In genomic region chr17:27528767-27529166, GRCm38 (mm10) we compare ENCODE assay signal across 20 mouse cellular contexts. TPM values are rescaled to one million over a fixed set of nuclear protein-coding genes. Genes with fewer than 3 reads are reported as not detected.
DNase-seq lines count a peak whose midpoint lies in the region; ATAC-seq lines count a peak whose summit lies in the region.
"Had no signal": no experiment of that assay in that cellular context is flagged by ENCODE, and none has a peak within 500 bp of the region (broad histone marks: within the 10 kb centered on the region; RNA-seq: fewer than 3 reads in every experiment).

No protein-coding gene starts in this region.

- DNase-seq in forebrain, embryonic 10.5 days (ENCODE audit: extremely low spot score, low spot score) = no peak
- DNase-seq in adipocyte (ENCODE audit: low spot score) = peak; percentile 44
- DNase-seq in adrenal gland, postnatal 10 days = peak; percentile 76
- DNase-seq in embryonic facial prominence, embryonic 10.5 days (ENCODE audit: low spot score) = no peak
- DNase-seq in thymus, postnatal 36 days = no peak
- DNase-seq in thymus, postnatal 0 days (ENCODE audit: low spot score) = no peak
- no peak for DNase-seq in left cerebral cortex, postnatal 4 days
- DNase-seq: cerebellum, adult 11 months; cerebellum, adult 9-10 months; cerebellum, postnatal 25 days; gastrocnemius, postnatal 14 days; heart, adult 2 months; heart, postnatal 14 days had no signal

- H3K27me3 ChIP-seq in forebrain, embryonic 10.5 days (ENCODE audit: poor library complexity, severe bottlenecking) = no peaks in the 10 kb centered on the region
- no peaks in the 10 kb centered on the region for H3K27me3 ChIP-seq in forebrain, embryonic 15.5 days
- H3K27me3 ChIP-seq in embryonic facial prominence, embryonic 10.5 days (replicated peaks; ENCODE audit: low read depth, poor library complexity, severe bottlenecking) = no peaks in the 10 kb centered on the region
- H3K27me3 ChIP-seq: heart, embryonic 15.5 days; intestine, embryonic 15.5 days had no signal

- H3K4me3 ChIP-seq in forebrain, embryonic 10.5 days = no peak overlapping the region
- no peak overlapping the region for H3K4me3 ChIP-seq in forebrain, embryonic 15.5 days
- H3K4me3 ChIP-seq in embryonic facial prominence, embryonic 10.5 days = peak overlapping the region; percentile 0; the same call in 1 of the 2 replicates
- H3K4me3 ChIP-seq: heart, adult 2 months; heart, embryonic 15.5 days; intestine, embryonic 15.5 days had no signal

- no peaks in the 10 kb centered on the region; the same call in 1 of the 2 replicates for H3K9me3 ChIP-seq in forebrain, embryonic 10.5 days
- H3K9me3 ChIP-seq in forebrain, embryonic 15.5 days = no peaks in the 10 kb centered on the region
- no peaks in the 10 kb centered on the region for H3K9me3 ChIP-seq in embryonic facial prominence, embryonic 10.5 days
- H3K9me3 ChIP-seq: heart, embryonic 15.5 days; intestine, embryonic 15.5 days had no signal

- intact Hi-C loops in left cerebral cortex, postnatal 4 days (cut with DNase I) = no loop called here

- no peak overlapping the region for H3K9ac ChIP-seq in forebrain, embryonic 15.5 days (replicated peaks)
- H3K9ac ChIP-seq: heart, embryonic 15.5 days; hindbrain, embryonic 14.5 days; intestine, embryonic 15.5 days had no signal

- WGBS in forebrain, embryonic 10.5 days = 67% methylated on average over 5 of the region's 5 CpGs
- WGBS in forebrain, embryonic 15.5 days = 81% methylated on average over 5 of the region's 5 CpGs
- WGBS in embryonic facial prominence, embryonic 10.5 days = 42% methylated on average over 5 of the region's 5 CpGs

- H3K27ac ChIP-seq in forebrain, embryonic 10.5 days = 0 out of 2 replicates have a peak overlapping the region, but pooled peaks have one; percentile 6
- H3K27ac ChIP-seq in forebrain, embryonic 15.5 days (replicated peaks) = no peak overlapping the region
- no peak overlapping the region for H3K27ac ChIP-seq in embryonic facial prominence, embryonic 10.5 days (replicated peaks)
- H3K27ac ChIP-seq: heart, adult 2 months; heart, embryonic 15.5 days; hindbrain, embryonic 14.5 days; intestine, embryonic 15.5 days had no signal

- H3K4me2 ChIP-seq in forebrain, embryonic 15.5 days (replicated peaks) = no peak overlapping the region
- H3K4me2 ChIP-seq: heart, embryonic 11.5 days; heart, embryonic 15.5 days; hindbrain, embryonic 14.5 days; intestine, embryonic 15.5 days had no signal

- peaks cover 13% of the 10 kb centered on the region for H3K4me1 ChIP-seq in forebrain, embryonic 10.5 days
- no peaks in the 10 kb centered on the region for H3K4me1 ChIP-seq in forebrain, embryonic 15.5 days
- H3K4me1 ChIP-seq in embryonic facial prominence, embryonic 10.5 days = peaks cover 14% of the 10 kb centered on the region
- H3K4me1 ChIP-seq: heart, embryonic 15.5 days; intestine, embryonic 15.5 days had no signal

- H3K36me3 ChIP-seq in forebrain, embryonic 10.5 days (replicated peaks) = no peaks in the 10 kb centered on the region
- H3K36me3 ChIP-seq in forebrain, embryonic 15.5 days = no peaks in the 10 kb centered on the region
- H3K36me3 ChIP-seq in embryonic facial prominence, embryonic 10.5 days (replicated peaks) = no peaks in the 10 kb centered on the region
- H3K36me3 ChIP-seq: heart, embryonic 15.5 days; intestine, embryonic 15.5 days had no signal

- ATAC-seq in forebrain, embryonic 15.5 days (replicated peaks) = no peak
- ATAC-seq: forebrain, embryonic 14.5 days; intestine, embryonic 15.5 days had no signal

RNA-seq across cellular contexts. Expression of gene Grm4, which starts 7.6 kb away (rescaled TPM):
- 0.61 and 0.73 TPM in 2 replicates for polyA plus RNA-seq in forebrain, embryonic 10.5 days (2016; fragmentation: Nextera tagmentation; extraction: Ambion mirVana)
- polyA plus RNA-seq in forebrain, embryonic 15.5 days (2015; fragmentation: Nextera tagmentation; extraction: Ambion mirVana) = 2.4 and 3.0 TPM in 2 replicates
- 1 to 10 TPM; 1.9 to 3.5 TPM for total RNA-seq in adrenal gland, postnatal 10 days (2021)
- 0.96 and 1.3 TPM in 2 replicates for polyA plus RNA-seq in embryonic facial prominence, embryonic 10.5 days (2016; fragmentation: Nextera tagmentation; extraction: Ambion mirVana)
- 0.69 and 0.78 TPM in 2 replicates for polyA plus RNA-seq in thymus, postnatal 0 days (2015; fragmentation: Nextera tagmentation; extraction: Ambion mirVana)
- total RNA-seq in left cerebral cortex, postnatal 4 days (2021) = 10 to 100 TPM; 14.4 to 18.2 TPM
- total RNA-seq: gastrocnemius, postnatal 14 days; hematopoietic stem cell, adult 5-6 weeks had no signal

RNA-seq across cellular contexts. Expression of gene Hmga1, which starts 27.5 kb away (rescaled TPM):
- 821 and 911 TPM in 2 replicates for polyA plus RNA-seq in forebrain, embryonic 10.5 days (2016; fragmentation: Nextera tagmentation; extraction: Ambion mirVana)
- 106 and 121 TPM in 2 replicates for polyA plus RNA-seq in forebrain, embryonic 15.5 days (2015; fragmentation: Nextera tagmentation; extraction: Ambion mirVana)
- total RNA-seq in adrenal gland, postnatal 10 days (2021) = 10 to 100 TPM; 27.0 to 29.5 TPM
- 819 and 896 TPM in 2 replicates for polyA plus RNA-seq in embryonic facial prominence, embryonic 10.5 days (2016; fragmentation: Nextera tagmentation; extraction: Ambion mirVana)
- 356 and 471 TPM in 2 replicates for polyA plus RNA-seq in thymus, postnatal 0 days (2015; fragmentation: Nextera tagmentation; extraction: Ambion mirVana)
- 10 to 100 TPM; 43.6 to 45.5 TPM for total RNA-seq in left cerebral cortex, postnatal 4 days (2021)

RNA-seq across cellular contexts. Expression of gene AI413582, which starts 36.8 kb away (rescaled TPM):
- polyA plus RNA-seq in forebrain, embryonic 10.5 days (2016; fragmentation: Nextera tagmentation; extraction: Ambion mirVana) = 12.5 and 12.7 TPM in 2 replicates
- 34.8 and 37.4 TPM in 2 replicates for polyA plus RNA-seq in forebrain, embryonic 15.5 days (2015; fragmentation: Nextera tagmentation; extraction: Ambion mirVana)
- total RNA-seq in adrenal gland, postnatal 10 days (2021) = 10 to 100 TPM; 10.8 to 15.5 TPM
- 12.1 and 15.9 TPM in 2 replicates for polyA plus RNA-seq in embryonic facial prominence, embryonic 10.5 days (2016; fragmentation: Nextera tagmentation; extraction: Ambion mirVana)
- polyA plus RNA-seq in thymus, postnatal 0 days (2015; fragmentation: Nextera tagmentation; extraction: Ambion mirVana) = 109 and 111 TPM in 2 replicates
- 10 to 100 TPM; 61.2 to 61.6 TPM for total RNA-seq in left cerebral cortex, postnatal 4 days (2021)

Comparison
In these comparisons a context has a peak if more than half of its experiments do, and no peak if none do; other contexts are left out.
1. DNase-seq: peak in adipocyte (single experiment) and adrenal gland, postnatal 10 days (single experiment); none in forebrain, embryonic 10.5 days (single experiment), embryonic facial prominence, embryonic 10.5 days (single experiment), thymus, postnatal 36 days (0 of 2), thymus, postnatal 0 days (single experiment) and left cerebral cortex, postnatal 4 days (single experiment).